Mouse (Mus musculus): ENCODE measurements around the gene Mlh3.

GRCm38 (mm10) chr12:85186361-85186760 lies 84.0 kb downstream of the Mlh3 start:
- no peak for TF ChIP-seq POLR2A (IDR thresholded peaks at IDR 0.05; ENCODE audit: low read depth, low read length)
- TF ChIP-seq CTCF (IDR thresholded peaks at IDR 0.05; ENCODE audit: extremely low read depth, insufficient read length, insufficient replicate concordance, low read depth, low read length): no peak

Data from small intestine, adult 2 months (tissue).